Mouse (Mus musculus): ENCODE results near the gene Larp1.

The Larp1 gene

DNA sequence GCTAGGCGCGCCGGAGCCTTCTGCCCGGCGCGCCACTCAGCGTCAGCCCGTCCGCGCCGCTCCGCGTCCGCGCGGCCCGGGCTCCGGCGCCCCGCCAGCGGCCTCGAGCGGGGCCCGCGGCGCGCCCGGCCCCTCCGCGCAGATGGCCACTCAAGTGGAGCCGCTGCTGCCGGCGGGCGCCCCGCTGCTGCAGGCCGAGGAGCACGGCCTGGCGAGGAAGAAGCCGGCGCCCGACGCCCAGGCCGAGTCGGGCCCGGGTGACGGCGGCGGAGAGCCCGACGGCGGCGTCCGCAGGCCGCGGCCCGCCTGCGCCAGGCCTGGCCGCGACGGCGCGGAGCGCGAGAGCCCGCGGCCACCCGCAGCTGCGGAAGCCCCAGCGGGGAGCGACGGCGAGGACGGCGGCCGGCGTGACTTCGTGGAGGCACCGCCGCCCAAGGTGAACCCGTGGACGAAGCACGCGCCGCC is at the start of gene Larp1:
TSS of gene Larp1 (plus strand) at position 14 of the 465 bp plus-strand sequence.
- DNase-seq, result no peak

- no peak for DNase-seq
Observed at GRCm38 (mm10) chr11:57959924-57960323, 48.9 kb upstream of the Larp1 start.

- DNase-seq, result peak; percentile 83 to 90
Observed at GRCm38 (mm10) chr11:57962382-57963285, 46.2 kb upstream of the Larp1 start.

GRCm38 (mm10) chr11:57963291-57963870 is 45.5 kb upstream of the Larp1 start:
- DNase-seq, result no peak

DNA sequence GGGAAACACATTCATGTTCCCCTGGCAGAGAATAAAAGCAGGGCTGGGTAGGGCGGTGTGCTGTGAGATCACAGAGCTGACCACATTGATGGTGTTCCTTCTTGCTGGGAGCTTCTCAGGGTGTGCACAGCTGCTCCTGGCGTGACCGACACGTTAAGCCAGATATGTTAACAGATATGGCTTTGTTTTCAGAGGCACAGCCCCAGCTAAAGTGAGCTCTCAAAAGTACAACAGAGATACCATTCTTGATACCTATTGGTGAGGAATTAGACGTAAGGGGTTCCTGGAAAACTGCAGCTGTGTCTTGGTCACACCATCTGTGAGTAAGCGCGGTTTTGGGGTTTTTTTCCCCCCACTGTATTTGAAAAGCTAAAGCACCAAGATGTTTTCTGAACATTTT is 42.2 kb upstream of the Larp1 start:
- DNase-seq, result no peak

GRCm38 (mm10) chr11:57968301-57968700 is 40.6 kb upstream of the Larp1 start:
- DNase-seq, result no peak

DNA sequence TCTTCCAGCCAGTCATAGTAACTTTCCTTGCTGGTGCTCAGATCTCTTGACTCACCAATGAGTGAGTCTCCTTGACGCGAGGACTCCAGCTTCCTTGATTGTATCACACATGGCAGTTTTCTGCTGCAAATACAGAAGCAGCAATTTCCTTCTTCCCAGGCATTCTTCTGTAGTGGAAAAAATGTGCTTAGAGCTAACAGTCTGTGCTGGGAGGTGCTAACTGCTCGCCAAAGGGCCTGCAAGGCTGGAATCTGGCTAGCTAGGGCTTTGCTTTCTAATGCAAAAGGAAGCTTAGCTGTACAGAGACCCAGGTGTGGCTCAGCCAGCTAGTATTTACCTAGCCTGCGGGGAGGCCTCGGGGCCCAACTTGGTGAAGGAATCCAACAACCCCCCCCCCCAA is 38.3 kb upstream of the Larp1 start:
- DNase-seq, result no peak

DNA sequence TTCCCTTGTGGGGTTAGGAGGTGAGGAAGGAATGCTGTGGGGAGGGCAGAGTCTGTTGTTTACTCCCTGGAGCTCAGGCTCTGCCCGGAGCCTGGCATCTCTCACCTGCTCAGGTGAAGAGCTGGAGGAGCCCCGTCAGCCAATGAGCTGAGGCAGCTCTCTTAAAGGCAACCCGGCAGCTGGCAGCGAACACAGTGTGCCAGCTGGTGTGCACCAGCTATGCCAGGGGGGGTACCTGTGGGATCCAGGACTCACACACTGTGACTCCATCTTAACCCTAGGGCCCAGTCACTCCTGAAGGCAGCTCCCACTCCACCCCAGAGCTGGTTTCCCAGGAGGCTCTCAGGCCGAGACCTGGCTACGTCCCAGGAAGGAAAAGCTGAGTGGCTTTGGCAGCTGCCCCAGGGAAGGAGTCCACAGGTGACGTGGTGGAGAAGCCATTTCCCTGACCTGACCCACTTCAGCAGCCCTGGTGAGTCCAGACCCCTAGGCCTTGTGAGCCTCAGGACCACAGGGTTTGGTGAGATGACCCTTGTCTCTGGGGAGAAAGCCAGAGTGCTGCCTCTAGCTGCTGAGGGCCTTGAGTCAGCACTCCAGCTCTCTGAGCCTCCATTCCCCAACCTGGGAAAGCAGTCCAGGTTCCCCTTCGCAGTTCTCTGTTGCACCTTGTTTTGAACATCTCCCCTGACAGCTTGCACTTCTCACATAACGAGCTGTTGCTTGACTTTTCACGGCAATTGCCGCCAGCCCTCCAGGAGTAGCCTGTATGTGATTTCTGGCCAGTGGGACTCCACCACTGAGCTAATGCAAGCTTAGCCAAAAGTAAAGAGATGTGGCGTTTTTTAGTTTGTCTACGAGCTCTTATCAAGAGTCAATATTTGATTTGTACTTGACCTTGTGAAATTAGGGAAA is 35.6 kb upstream of the Larp1 start:
- DNase-seq, result peak; percentile 87

DNA sequence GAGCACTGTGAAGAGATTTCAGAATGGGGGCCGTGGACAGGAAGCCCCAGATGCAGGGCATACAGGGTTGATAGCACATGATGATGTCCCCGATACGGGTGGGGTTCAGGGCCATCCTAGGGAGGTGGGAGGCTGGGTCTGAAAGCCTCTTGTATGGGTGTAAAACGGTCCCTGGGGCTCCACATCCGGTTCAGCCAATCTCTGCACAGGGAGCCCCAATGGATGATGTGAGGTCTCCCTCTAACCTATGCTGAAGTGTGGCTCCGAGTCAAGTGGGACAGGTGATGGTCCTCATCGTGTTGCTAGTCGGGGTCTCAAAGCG is 35.0 kb upstream of the Larp1 start:
- DNase-seq, result no peak

GRCm38 (mm10) chr11:57975876-57976275 is 33.0 kb upstream of the Larp1 start:
- DNase-seq, result no peak

GRCm38 (mm10) chr11:57977681-57978080 is 31.2 kb upstream of the Larp1 start:
- no peak for DNase-seq

DNA sequence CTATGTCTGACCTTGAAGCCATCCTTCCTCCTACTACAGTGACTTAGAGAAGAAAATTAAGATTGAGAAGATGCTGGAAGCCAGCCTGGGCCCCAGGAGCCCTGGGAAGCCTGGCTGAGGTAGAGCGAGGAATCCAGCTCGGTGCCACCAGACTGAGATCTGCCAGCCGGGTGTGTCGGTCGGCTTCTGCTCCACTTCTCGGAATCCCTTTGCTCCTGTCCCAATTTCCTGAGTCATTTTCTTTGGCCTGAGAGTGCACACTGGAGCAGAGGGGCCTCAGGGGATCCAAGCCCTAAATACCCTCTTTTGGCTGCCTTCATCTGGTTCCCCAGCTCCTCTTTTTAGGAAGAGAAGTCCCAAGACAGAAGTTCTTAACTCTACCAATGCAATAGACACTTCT is 29.2 kb upstream of the Larp1 start:
- DNase-seq, result no peak

DNA sequence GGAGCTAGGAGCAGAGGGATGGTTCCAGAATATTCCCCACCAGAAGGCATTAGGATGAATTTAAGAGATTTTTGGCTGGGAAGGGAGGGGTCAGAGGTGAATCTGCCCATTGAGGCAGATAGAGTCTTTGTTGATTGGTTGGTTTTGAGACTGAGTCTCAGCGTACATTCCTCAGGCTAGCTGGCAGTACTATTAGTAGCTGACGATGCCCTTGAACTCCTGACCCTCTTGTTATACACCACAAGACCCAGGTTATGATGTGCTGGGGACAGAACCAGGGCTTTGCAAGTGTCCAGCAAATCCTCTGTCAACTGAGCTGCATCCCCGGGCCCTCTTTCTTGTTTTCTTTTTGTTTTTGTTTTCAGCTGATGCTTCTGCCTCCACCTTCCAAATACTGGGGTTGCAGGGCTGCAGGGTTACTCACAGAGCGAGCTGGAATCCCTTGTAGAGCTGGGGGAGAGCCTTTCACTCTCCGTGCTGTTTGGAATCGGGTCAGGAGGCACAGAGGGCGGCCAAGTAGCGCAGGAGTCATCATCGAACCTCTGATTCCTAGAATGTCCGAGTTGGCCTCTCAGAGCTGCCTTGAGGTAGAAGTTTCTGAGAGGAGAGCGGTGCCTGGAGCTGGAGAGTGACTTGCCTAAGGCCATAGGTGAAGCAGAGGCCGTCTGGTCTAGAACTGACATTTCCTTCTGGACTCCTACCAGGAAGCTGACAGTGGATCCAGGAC is 27.6 kb upstream of the Larp1 start:
- no peak for DNase-seq

- peak; percentile 65 to 72 for DNase-seq
Observed at GRCm38 (mm10) chr11:57983480-57984342, 25.2 kb upstream of the Larp1 start.

- DNase-seq, result no peak
Observed at GRCm38 (mm10) chr11:57984343-57984666, 24.6 kb upstream of the Larp1 start.

- no peak for DNase-seq
Observed at GRCm38 (mm10) chr11:57985485-57985884, 23.4 kb upstream of the Larp1 start.

- no peak for DNase-seq
Observed at GRCm38 (mm10) chr11:57986053-57986452, 22.8 kb upstream of the Larp1 start.

DNA sequence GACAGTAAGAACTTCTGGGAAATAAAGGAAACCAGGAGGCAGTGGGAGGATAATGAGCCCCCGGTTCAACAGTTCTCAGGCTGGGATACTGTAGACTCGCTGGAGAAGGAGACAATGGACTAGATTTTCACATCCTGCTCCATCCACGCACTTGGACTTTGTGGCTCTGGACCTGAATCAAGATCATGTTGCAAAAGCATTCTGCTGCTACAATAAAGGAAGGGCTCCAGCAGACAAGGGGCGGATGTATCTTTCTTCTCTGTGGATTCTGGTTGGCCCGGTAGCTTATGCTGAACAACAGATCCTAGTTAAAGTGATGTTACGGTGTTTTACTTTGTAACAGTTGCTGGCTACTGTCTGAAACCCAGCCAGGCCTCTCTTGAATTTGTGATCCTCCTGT is 22.4 kb upstream of the Larp1 start:
- no peak for DNase-seq

GRCm38 (mm10) chr11:57986861-57987260 is 22.0 kb upstream of the Larp1 start:
- no peak for DNase-seq

DNA sequence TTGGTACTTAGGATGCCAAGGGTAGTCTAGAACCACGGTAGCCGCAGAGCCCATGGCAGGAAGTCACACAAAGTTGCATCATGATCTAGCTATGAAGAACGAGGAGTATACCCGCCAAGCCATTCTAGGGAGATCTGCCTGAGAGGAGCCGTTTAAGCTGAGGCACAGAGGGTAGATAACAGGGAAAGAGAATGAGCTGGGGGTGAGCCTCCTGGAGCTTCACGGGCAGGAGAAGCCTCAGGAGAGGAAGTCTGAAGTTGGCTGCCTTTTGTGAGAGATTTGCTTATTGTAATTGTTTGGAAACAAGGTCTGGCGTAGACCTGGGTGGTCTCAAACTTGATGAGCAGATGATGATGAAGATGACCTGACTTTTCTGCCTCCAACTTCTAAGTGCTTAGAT is 10.7 kb upstream of the Larp1 start:
- DNase-seq, result no peak

DNA sequence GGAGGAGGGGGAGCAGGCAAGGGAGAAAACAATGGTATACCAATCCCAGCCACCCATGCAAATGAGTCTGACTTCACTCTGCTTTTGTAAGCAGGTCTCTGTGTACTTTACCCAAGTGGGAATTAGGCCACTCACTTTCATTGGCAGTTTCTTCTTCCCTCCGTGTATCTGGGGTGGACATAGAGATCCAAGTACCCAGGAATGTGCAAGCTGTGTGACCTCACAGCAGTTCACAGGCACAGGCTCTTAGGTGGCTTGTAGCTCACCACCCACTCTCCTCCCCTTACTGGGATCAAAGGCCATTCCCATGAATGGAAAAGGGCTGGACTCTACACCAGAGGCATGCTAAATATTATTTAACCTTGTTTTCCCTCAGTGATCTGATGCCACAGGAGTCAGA is 10.0 kb upstream of the Larp1 start:
- peak; percentile 75 to 93 for DNase-seq

DNA sequence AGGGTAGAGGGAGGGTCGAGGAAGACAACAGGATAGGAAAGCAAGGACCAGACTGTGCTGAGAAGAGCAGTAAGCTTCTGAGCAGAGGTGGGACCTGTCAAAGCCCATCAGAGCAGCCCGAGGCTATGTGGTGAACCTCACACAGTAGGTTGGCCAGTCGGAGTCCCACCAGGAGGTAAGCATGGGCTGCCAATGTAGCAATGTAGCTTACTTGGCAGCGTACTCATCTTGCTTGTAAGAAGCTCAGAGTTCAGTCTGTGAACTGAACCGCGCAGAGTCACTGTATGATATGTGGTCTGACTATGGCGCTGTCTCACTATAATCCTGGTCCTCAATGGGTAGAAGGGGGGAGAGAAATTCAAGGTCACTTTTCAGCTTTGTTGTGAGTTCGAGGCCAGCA is 5.7 kb upstream of the Larp1 start:
- DNase-seq, result peak; percentile 38 to 45
